Comparison of ENCODE assay signal across 8 mouse cellular contexts in genomic region chr2:168050000-168050942, GRCm38 (mm10). TPM values are rescaled to one million over a fixed set of nuclear protein-coding genes. Genes with fewer than 3 reads are reported as not detected.
A peak's percentile ranks its signal among the peaks of the same experiment; 100 is the strongest.
DNase-seq lines count a peak whose midpoint lies in the region; ATAC-seq and TF ChIP-seq lines count a peak whose summit lies in the region.

No protein-coding gene starts in this region.

- peak overlapping the region; percentile 69 for H3K27ac ChIP-seq in forebrain, embryonic 10.5 days
- no peak overlapping the region for H3K27ac ChIP-seq in hindbrain, embryonic 14.5 days
- peak overlapping the region; percentile 56 for H3K27ac ChIP-seq in liver, adult 2 months (replicated peaks; ENCODE audit: insufficient read depth, low read depth, low read length)
- no peak overlapping the region for H3K27ac ChIP-seq in neural tube, embryonic 15.5 days (replicated peaks)

- H3K4me2 ChIP-seq in hindbrain, embryonic 14.5 days (replicated peaks), result peak overlapping the region; percentile 71
- H3K4me2 ChIP-seq in neural tube, embryonic 15.5 days, result peak overlapping the region; percentile 72

- H3K9ac ChIP-seq in hindbrain, embryonic 14.5 days, result peak overlapping the region; percentile 39
- peak overlapping the region; percentile 67 for H3K9ac ChIP-seq in liver, adult 2 months (ENCODE audit: low read depth, low read length)
- H3K9ac ChIP-seq in neural tube, embryonic 15.5 days (replicated peaks), result peak overlapping the region; percentile 35; the same call in 1 of the 2 replicates

- H3K79me2 ChIP-seq in liver, adult 2 months (ENCODE audit: control insufficient read depth, insufficient read depth, low read length), result no peaks in the 10 kb centered on the region

- TF ChIP-seq POLR2A in liver, adult 2 months (IDR thresholded peaks at IDR 0.05; ENCODE audit: extremely low read depth, insufficient read depth, low read length), result no peak

- H3K9me3 ChIP-seq in forebrain, embryonic 10.5 days, result no peaks in the 10 kb centered on the region
- H3K9me3 ChIP-seq in hindbrain, embryonic 14.5 days (ENCODE audit: control insufficient read depth, low read length), result no peaks in the 10 kb centered on the region
- no peaks in the 10 kb centered on the region for H3K9me3 ChIP-seq in neural tube, embryonic 15.5 days (replicated peaks)

- under 1% methylated on average over 56 of the region's 56 CpGs for WGBS in forebrain, embryonic 10.5 days
- WGBS in hindbrain, embryonic 14.5 days, result 0% methylated on average over 56 of the region's 56 CpGs
- WGBS in liver, adult 2 months, result 5% methylated on average over 56 of the region's 56 CpGs
- WGBS in neural tube, embryonic 15.5 days, result under 1% methylated on average over 56 of the region's 56 CpGs

- peak overlapping the region; percentile 65 for H3K4me3 ChIP-seq in forebrain, embryonic 10.5 days
- peak overlapping the region; percentile 31 for H3K4me3 ChIP-seq in hindbrain, embryonic 14.5 days (replicated peaks; ENCODE audit: low read length)
- H3K4me3 ChIP-seq in liver, adult 2 months (ENCODE audit: insufficient read depth, low read depth, low read length), result peak overlapping the region; percentile 67
- H3K4me3 ChIP-seq in neural tube, embryonic 15.5 days (replicated peaks), result peak overlapping the region; percentile 37

- DNase-seq in ovary, postnatal 36 days (ENCODE audit: low spot score), result peak; percentile 38
- DNase-seq in ovary, postnatal 10 days (ENCODE audit: low spot score), result no peak
- DNase-seq in forebrain, embryonic 10.5 days (ENCODE audit: extremely low spot score, low spot score), result peak; percentile 62
- DNase-seq in hindbrain, embryonic 14.5 days (ENCODE audit: low spot score), result no peak
- peak; percentile 14 for DNase-seq in liver, adult 2 months (ENCODE audit: extremely low read depth, low read depth, low spot score)
- no peak for DNase-seq in right cerebral cortex, postnatal 14 days
- no peak for DNase-seq in cerebellum, adult 8-10 months

- no peak for ATAC-seq in hindbrain, embryonic 14.5 days (ENCODE audit: low FRiP score)
- no peak for ATAC-seq in neural tube, embryonic 15.5 days (ENCODE audit: low FRiP score)

- H3K4me1 ChIP-seq in forebrain, embryonic 10.5 days, result peaks cover 33% of the 10 kb centered on the region
- peaks cover 9% of the 10 kb centered on the region; the same call in 1 of the 2 replicates for H3K4me1 ChIP-seq in hindbrain, embryonic 14.5 days (replicated peaks; ENCODE audit: control insufficient read depth, insufficient read depth, low read length)
- H3K4me1 ChIP-seq in liver, adult 2 months (ENCODE audit: control insufficient read depth, insufficient read depth, low read length), result peaks cover 2% of the 10 kb centered on the region; the same call in 1 of the 2 replicates
- H3K4me1 ChIP-seq in neural tube, embryonic 15.5 days, result peaks cover 21% of the 10 kb centered on the region

- H3K27me3 ChIP-seq in forebrain, embryonic 10.5 days (ENCODE audit: poor library complexity, severe bottlenecking), result peaks cover 60% of the 10 kb centered on the region
- peaks cover 35% of the 10 kb centered on the region for H3K27me3 ChIP-seq in hindbrain, embryonic 14.5 days (ENCODE audit: control insufficient read depth, insufficient read depth, low read length)
- H3K27me3 ChIP-seq in liver, adult 2 months (ENCODE audit: control insufficient read depth, insufficient read depth, low read length), result peaks cover 9% of the 10 kb centered on the region
- H3K27me3 ChIP-seq in neural tube, embryonic 15.5 days (replicated peaks), result peaks cover 37% of the 10 kb centered on the region

- no peaks in the 10 kb centered on the region for H3K36me3 ChIP-seq in forebrain, embryonic 10.5 days (replicated peaks)
- no peaks in the 10 kb centered on the region for H3K36me3 ChIP-seq in hindbrain, embryonic 14.5 days (replicated peaks; ENCODE audit: control insufficient read depth, insufficient read depth)
- H3K36me3 ChIP-seq in liver, adult 2 months (ENCODE audit: control insufficient read depth, insufficient read depth, low read length), result no peaks in the 10 kb centered on the region
- H3K36me3 ChIP-seq in neural tube, embryonic 15.5 days, result no peaks in the 10 kb centered on the region

- no peak for TF ChIP-seq CTCF in liver, adult 2 months (IDR thresholded peaks at IDR 0.05; ENCODE audit: low read depth, low read length)

RNA-seq across cellular contexts. Expression of gene Pard6b, which starts 30.5 kb away (rescaled TPM):
- 9.3 and 10.4 TPM in 2 replicates for polyA plus RNA-seq in forebrain, embryonic 10.5 days (2016; fragmentation: Nextera tagmentation; extraction: Ambion mirVana)
- polyA plus RNA-seq in hindbrain, embryonic 14.5 days (2014; fragmentation: Nextera tagmentation; extraction: Ambion mirVana), result 9.5 and 10.0 TPM in 2 replicates
- total RNA-seq in liver, adult 2 months (2014; rRNA removed), result 1.7 and 3.4 TPM in 2 replicates
- 5.3 and 5.9 TPM in 2 replicates for polyA plus RNA-seq in liver, adult 2 months (2012; rRNA removed)
- polyA plus RNA-seq in neural tube, embryonic 15.5 days (2015; fragmentation: Nextera tagmentation; extraction: Ambion mirVana), result 6.6 and 6.8 TPM in 2 replicates

RNA-seq across cellular contexts. Expression of gene Ripor3, which starts 39.9 kb away (rescaled TPM):
- polyA plus RNA-seq in forebrain, embryonic 10.5 days (2016; fragmentation: Nextera tagmentation; extraction: Ambion mirVana), result 0.59 and 0.93 TPM in 2 replicates
- 0.13 and 0.30 TPM in 2 replicates for polyA plus RNA-seq in hindbrain, embryonic 14.5 days (2014; fragmentation: Nextera tagmentation; extraction: Ambion mirVana)
- total RNA-seq in liver, adult 2 months (2014; rRNA removed), result 0.92 and 0.94 TPM in 2 replicates
- 1.4 and 1.9 TPM in 2 replicates for polyA plus RNA-seq in liver, adult 2 months (2012; rRNA removed)
- polyA plus RNA-seq in neural tube, embryonic 15.5 days (2015; fragmentation: Nextera tagmentation; extraction: Ambion mirVana), result 0.47 and 0.66 TPM in 2 replicates

Comparison
In these comparisons a context has a peak if more than half of its experiments do, and no peak if none do; other contexts are left out.
1. DNase-seq: peak in ovary, postnatal 36 days (single experiment), forebrain, embryonic 10.5 days (single experiment) and liver, adult 2 months (single experiment); none in ovary, postnatal 10 days (single experiment), hindbrain, embryonic 14.5 days (single experiment), right cerebral cortex, postnatal 14 days (single experiment) and cerebellum, adult 8-10 months (single experiment).
2. H3K27ac ChIP-seq: peak in forebrain, embryonic 10.5 days (single experiment) and liver, adult 2 months (single experiment); none in hindbrain, embryonic 14.5 days (single experiment) and neural tube, embryonic 15.5 days (single experiment).
3. Peak in every context shown above with its lines, with median percentiles within 50 percentile points of each other: H3K4me3 ChIP-seq and H3K9ac ChIP-seq.